Mouse (Mus musculus): ENCODE measurements around the gene Utp11.

DNA sequence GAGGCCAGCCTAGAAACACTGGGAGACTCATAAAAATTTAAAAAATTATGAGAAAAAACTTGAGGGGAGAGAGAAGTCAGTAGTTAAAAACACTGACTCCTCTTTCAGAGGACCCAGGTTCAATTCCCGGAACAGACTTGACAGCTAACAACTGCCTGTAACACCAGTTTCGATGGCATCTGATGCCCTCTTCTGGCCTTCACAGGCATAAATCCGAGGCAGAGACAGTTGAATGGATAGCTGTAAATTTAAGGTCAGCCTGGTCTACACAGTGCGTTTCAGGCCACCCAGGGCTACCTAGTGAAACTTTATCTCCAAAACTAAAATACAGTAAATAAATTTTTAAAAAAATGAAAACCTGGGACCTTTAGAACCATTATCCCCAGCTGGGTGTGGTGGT lies 8.4 kb downstream of the Utp11 start:
- TF ChIP-seq CTCF (IDR thresholded peaks at IDR 0.05; ENCODE audit: extremely low read depth, insufficient read length, insufficient replicate concordance, low read depth, low read length) (no peak), POLR2A (IDR thresholded peaks at IDR 0.05; ENCODE audit: low read depth, low read length) (no peak)
